In the genomic region with DNA sequence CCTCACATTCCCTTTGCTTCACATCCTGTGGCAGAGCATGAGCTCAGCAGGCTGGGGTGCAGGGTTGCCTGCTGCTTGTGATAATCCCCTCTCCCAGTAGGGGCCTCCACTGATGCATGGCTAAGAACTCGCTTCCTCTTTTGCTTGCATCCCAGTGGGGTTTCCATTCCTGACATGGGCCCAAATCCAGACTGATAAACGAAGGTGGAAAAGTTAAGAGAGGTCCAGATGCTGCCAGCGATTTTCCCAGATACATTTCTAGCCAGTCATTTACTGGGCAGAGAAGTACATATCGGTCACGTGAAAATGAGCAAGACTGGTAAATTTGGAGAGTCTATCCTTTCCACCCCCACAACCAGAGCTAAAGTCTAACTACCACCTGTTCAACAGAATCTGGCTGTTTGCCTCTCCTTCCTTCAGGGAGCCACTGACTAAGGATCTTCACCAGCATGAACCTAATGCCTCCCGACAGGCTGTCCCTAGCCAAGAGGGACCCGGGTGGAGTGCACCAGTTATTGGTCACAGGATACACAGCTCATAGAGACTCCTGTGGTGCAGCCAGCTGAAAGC, we compare ENCODE assay signal across 8 mouse cellular contexts.
DNase-seq lines count a peak whose midpoint lies in the region; ATAC-seq lines count a peak whose summit lies in the region.

No protein-coding gene starts in this region.

- WGBS in midbrain, embryonic 10.5 days = 19% methylated on average over 7 of the region's 7 CpGs
- WGBS in midbrain, embryonic 15.5 days = 17% methylated on average over 7 of the region's 7 CpGs
- 34% methylated on average over 7 of the region's 7 CpGs for WGBS in embryonic facial prominence, embryonic 14.5 days

- H3K4me2 ChIP-seq in midbrain, embryonic 15.5 days = no peak overlapping the region
- H3K4me2 ChIP-seq in embryonic facial prominence, embryonic 14.5 days (ENCODE audit: low read depth, low read length) = 0 out of 2 replicates have a peak overlapping the region, but pooled peaks have one; percentile 7

- H3K27me3 ChIP-seq in midbrain, embryonic 10.5 days (ENCODE audit: low read depth, poor library complexity, severe bottlenecking) = no peaks in the 10 kb centered on the region
- no peaks in the 10 kb centered on the region for H3K27me3 ChIP-seq in midbrain, embryonic 15.5 days (replicated peaks)
- no peaks in the 10 kb centered on the region for H3K27me3 ChIP-seq in embryonic facial prominence, embryonic 14.5 days (replicated peaks; ENCODE audit: control insufficient read depth, insufficient read depth, low read length)

- no peak overlapping the region for H3K9ac ChIP-seq in midbrain, embryonic 15.5 days
- no peak overlapping the region for H3K9ac ChIP-seq in embryonic facial prominence, embryonic 14.5 days (ENCODE audit: low read depth, low read length)

- peaks cover 15% of the 10 kb centered on the region for H3K4me1 ChIP-seq in midbrain, embryonic 10.5 days
- no peaks in the 10 kb centered on the region for H3K4me1 ChIP-seq in midbrain, embryonic 15.5 days
- H3K4me1 ChIP-seq in embryonic facial prominence, embryonic 14.5 days (ENCODE audit: control insufficient read depth, insufficient read depth, low read length) = no peaks in the 10 kb centered on the region; the same call in 1 of the 2 replicates

- no peak overlapping the region for H3K4me3 ChIP-seq in midbrain, embryonic 10.5 days
- H3K4me3 ChIP-seq in midbrain, embryonic 15.5 days = no peak overlapping the region
- H3K4me3 ChIP-seq in embryonic facial prominence, embryonic 14.5 days (ENCODE audit: low read depth, low read length) = no peak overlapping the region

- H3K36me3 ChIP-seq in midbrain, embryonic 10.5 days = no peaks in the 10 kb centered on the region
- no peaks in the 10 kb centered on the region for H3K36me3 ChIP-seq in midbrain, embryonic 15.5 days (replicated peaks)
- no peaks in the 10 kb centered on the region for H3K36me3 ChIP-seq in embryonic facial prominence, embryonic 14.5 days (ENCODE audit: control insufficient read depth, insufficient read depth, low read length)

- ATAC-seq in midbrain, embryonic 15.5 days (replicated peaks) = no peak
- ATAC-seq in embryonic facial prominence, embryonic 14.5 days (ENCODE audit: low read depth) = 0 out of 2 replicates have a peak, but pooled peaks have one; percentile 47
- no peak for ATAC-seq in monocyte, adult 5-6 weeks (replicated peaks; ENCODE audit: insufficient number of reproducible peaks, low FRiP score, low TSS enrichment, poor library complexity, severe bottlenecking)

- H3K27ac ChIP-seq in midbrain, embryonic 10.5 days (replicated peaks) = no peak overlapping the region
- no peak overlapping the region for H3K27ac ChIP-seq in midbrain, embryonic 15.5 days
- H3K27ac ChIP-seq in embryonic facial prominence, embryonic 14.5 days (replicated peaks; ENCODE audit: low read depth, low read length) = no peak overlapping the region

- DNase-seq in midbrain, embryonic 10.5 days (ENCODE audit: low spot score) = peak; percentile 49
- peak; percentile 98 for DNase-seq in brain, adult 2 months (ENCODE audit: low read depth, low spot score)
- peak; percentile 62 for DNase-seq in embryonic facial prominence, embryonic 14.5 days (ENCODE audit: low spot score)
- DNase-seq in kidney, postnatal 14 days = peak; percentile 24
- peak; percentile 53 for DNase-seq in lung, postnatal 10 days
- peak; percentile 4 for DNase-seq in thymus, postnatal 0 days (ENCODE audit: low spot score)

- H3K9me3 ChIP-seq in midbrain, embryonic 10.5 days (replicated peaks) = no peaks in the 10 kb centered on the region
- no peaks in the 10 kb centered on the region for H3K9me3 ChIP-seq in midbrain, embryonic 15.5 days
- no peaks in the 10 kb centered on the region for H3K9me3 ChIP-seq in embryonic facial prominence, embryonic 14.5 days (ENCODE audit: control insufficient read depth, low read length)

Comparison
In these comparisons a context has a peak if more than half of its experiments do, and no peak if none do; other contexts are left out.
1. DNase-seq: peak in every context shown above with its lines; median percentile 98 in brain, adult 2 months; 62 in embryonic facial prominence, embryonic 14.5 days; 53 in lung, postnatal 10 days; 49 in midbrain, embryonic 10.5 days; 24 in kidney, postnatal 14 days; 4 in thymus, postnatal 0 days.